Mouse (Mus musculus) bone marrow macrophage, adult 2 months (primary cell): Measurements from ENCODE around the gene Sumo1. TPM values are rescaled to one million over a fixed set of nuclear protein-coding genes. Genes with fewer than 3 reads are reported as not detected.

Source experiments
- H3K27ac ChIP-seq: 2 replicates; pipeline ENCODE4 v1.5.1; 2012; ENCODE audit warnings: low read depth, low read length; ENCODE audit not compliant: insufficient read depth
- H3K4me1 ChIP-seq: 2 replicates; pipeline ENCODE4 v1.6.1; 2012; ENCODE audit warnings: low read length; ENCODE audit not compliant: control insufficient read depth, insufficient read depth
- H3K4me3 ChIP-seq: 2 replicates; pipeline ENCODE4 v1.5.1; 2012; ENCODE audit warnings: mild to moderate bottlenecking, low read length, moderate library complexity; ENCODE audit not compliant: insufficient read depth
- CTCF ChIP-seq: IDR thresholded peaks from 2 replicates; pipeline ENCODE4 v1.5.1; 2012; ENCODE audit warnings: low read depth, mild to moderate bottlenecking, low read length, moderate library complexity
- POLR2A ChIP-seq: IDR thresholded peaks from 2 replicates; pipeline ENCODE4 v1.6.1; 2012; ENCODE audit warnings: mild to moderate bottlenecking, low read depth, low read length, borderline replicate concordance
- polyA plus RNA-seq: library from polyadenylated mRNA; stranded (reverse); fragments of >200 nt; gene quantifications from 2 replicates; pipeline ENCODE4 v1.2.4, GENCODE M21; 2012; ENCODE audit not compliant: missing spikeins, insufficient read depth, insufficient read length

Sumo1 gene
- polyA plus RNA-seq, 1 experiment: 176 TPM

- H3K4me1 ChIP-seq: peaks cover 15% of the 10 kb centered on the region
- H3K4me3 ChIP-seq: no peak overlapping the region
- H3K27ac ChIP-seq: no peak overlapping the region
- no peak for TF ChIP-seq CTCF
- TF ChIP-seq POLR2A: no peak
These were observed 96.1 kb downstream of the Sumo1 start for GRCm38 (mm10) chr1:59574262-59575187.

GRCm38 (mm10) chr1:59573843-59574242, 96.8 kb downstream of the Sumo1 start:
- H3K4me3 ChIP-seq: no peak overlapping the region

GRCm38 (mm10) chr1:59571502-59571901, 99.1 kb downstream of the Sumo1 start:
- no peak overlapping the region for H3K4me3 ChIP-seq
- H3K27ac ChIP-seq: no peak overlapping the region
- peaks cover 7% of the 10 kb centered on the region for H3K4me1 ChIP-seq
- TF ChIP-seq POLR2A (no peak), CTCF (no peak)

More at GRCm38 (mm10) chr1:59573843-59574242, 96.8 kb downstream of the Sumo1 start:
- TF ChIP-seq CTCF (no peak), POLR2A (no peak)
- Histone ChIP-seq H3K27ac (no peak overlapping the region), H3K4me1 (peaks cover 10% of the 10 kb centered on the region)

- Histone ChIP-seq H3K27ac (no peak overlapping the region), H3K4me1 (peaks cover 7% of the 10 kb centered on the region; the same call in 1 of the 2 replicates), H3K4me3 (no peak overlapping the region)
- no peak for TF ChIP-seq CTCF
- TF ChIP-seq POLR2A: no peak
These were observed 99.9 kb downstream of the Sumo1 start for GRCm38 (mm10) chr1:59570767-59571166.

GRCm38 (mm10) chr1:59569301-59569700, 101.3 kb downstream of the Sumo1 start:
- Histone ChIP-seq H3K27ac (no peak overlapping the region), H3K4me1 (peaks cover 7% of the 10 kb centered on the region; the same call in 1 of the 2 replicates), H3K4me3 (no peak overlapping the region)
- TF ChIP-seq POLR2A: no peak
- TF ChIP-seq CTCF: no peak

- Histone ChIP-seq H3K4me3 (no peak overlapping the region), H3K4me1 (peaks cover 7% of the 10 kb centered on the region; the same call in 1 of the 2 replicates), H3K27ac (no peak overlapping the region)
- TF ChIP-seq POLR2A: no peak
- TF ChIP-seq CTCF: no peak
These were observed 102.4 kb downstream of the Sumo1 start for GRCm38 (mm10) chr1:59568283-59568682.

GRCm38 (mm10) chr1:59567521-59567920, 103.1 kb downstream of the Sumo1 start:
- Histone ChIP-seq H3K4me3 (no peak overlapping the region), H3K27ac (no peak overlapping the region), H3K4me1 (0 out of 2 replicates have a peak, but pooled peaks cover 5% of the 10 kb centered on the region)
- no peak for TF ChIP-seq POLR2A
- no peak for TF ChIP-seq CTCF

- H3K4me1 ChIP-seq: 0 out of 2 replicates have a peak, but pooled peaks cover 5% of the 10 kb centered on the region
- no peak for TF ChIP-seq POLR2A
- no peak for TF ChIP-seq CTCF
- H3K4me3 ChIP-seq: no peak overlapping the region
- H3K27ac ChIP-seq: no peak overlapping the region
These were observed 103.7 kb downstream of the Sumo1 start for GRCm38 (mm10) chr1:59566926-59567325.

- Histone ChIP-seq H3K4me3 (no peak overlapping the region), H3K27ac (no peak overlapping the region), H3K4me1 (0 out of 2 replicates have a peak, but pooled peaks cover 3% of the 10 kb centered on the region)
- no peak for TF ChIP-seq CTCF
- TF ChIP-seq POLR2A: no peak
These were observed 104.4 kb downstream of the Sumo1 start for GRCm38 (mm10) chr1:59566281-59566680.

GRCm38 (mm10) chr1:59565804-59566203, 104.8 kb downstream of the Sumo1 start:
- H3K27ac ChIP-seq: no peak overlapping the region
- H3K4me3 ChIP-seq: no peak overlapping the region
- H3K4me1 ChIP-seq: no peaks in the 10 kb centered on the region
- TF ChIP-seq CTCF (no peak), POLR2A (no peak)

GRCm38 (mm10) chr1:59563581-59563980, 107.1 kb downstream of the Sumo1 start:
- Histone ChIP-seq H3K4me1 (no peaks in the 10 kb centered on the region), H3K4me3 (no peak overlapping the region), H3K27ac (no peak overlapping the region)
- TF ChIP-seq POLR2A (no peak), CTCF (no peak)
